ENCODE assay signal across 9 mouse cellular contexts in genomic region chr9:31282536-31282935, GRCm38 (mm10). TPM values are rescaled to one million over a fixed set of nuclear protein-coding genes. Genes with fewer than 3 reads are reported as not detected.
DNase-seq lines count a peak whose midpoint lies in the region; ATAC-seq and TF ChIP-seq lines count a peak whose summit lies in the region.
"Had no signal": no experiment of that assay in that cellular context is flagged by ENCODE, and none has a peak within 500 bp of the region (broad histone marks: within the 10 kb centered on the region; RNA-seq: fewer than 3 reads in every experiment).

No protein-coding gene starts in this region.

- H3K9ac ChIP-seq in intestine, embryonic 16.5 days (ENCODE audit: low read depth, low read length), result 0 out of 2 replicates have a peak overlapping the region, but pooled peaks have one; percentile 4
- H3K9ac ChIP-seq in intestine, postnatal 0 days (ENCODE audit: low read depth, low read length), result no peak overlapping the region
- H3K9ac ChIP-seq in embryonic facial prominence, embryonic 14.5 days (ENCODE audit: low read depth, low read length), result no peak overlapping the region
- no peak overlapping the region for H3K9ac ChIP-seq in limb, embryonic 13.5 days

- no peak overlapping the region for H3K4me3 ChIP-seq in intestine, embryonic 16.5 days (ENCODE audit: low read length)
- no peak overlapping the region for H3K4me3 ChIP-seq in intestine, postnatal 0 days (ENCODE audit: low read depth, low read length)
- H3K4me3 ChIP-seq in embryonic facial prominence, embryonic 14.5 days (ENCODE audit: low read depth, low read length), result no peak overlapping the region; the same call in 1 of the 2 replicates
- peak overlapping the region; percentile 80; the same call in 1 of the 2 replicates for H3K4me3 ChIP-seq in limb, embryonic 13.5 days

- no peak overlapping the region for H3K4me2 ChIP-seq in intestine, embryonic 16.5 days (ENCODE audit: low read depth, low read length)
- H3K4me2 ChIP-seq in intestine, postnatal 0 days (replicated peaks; ENCODE audit: low read depth), result no peak overlapping the region
- 0 out of 2 replicates have a peak overlapping the region, but pooled peaks have one; percentile 69 for H3K4me2 ChIP-seq in embryonic facial prominence, embryonic 14.5 days (ENCODE audit: low read depth, low read length)
- H3K4me2 ChIP-seq in limb, embryonic 13.5 days (replicated peaks), result peak overlapping the region; percentile 78

- H3K4me1 ChIP-seq in intestine, embryonic 16.5 days (ENCODE audit: control insufficient read depth, insufficient read depth, low read length), result peaks cover 12% of the 10 kb centered on the region
- H3K4me1 ChIP-seq in intestine, postnatal 0 days (replicated peaks; ENCODE audit: control insufficient read depth, insufficient read depth, low read length), result no peaks in the 10 kb centered on the region; the same call in 1 of the 2 replicates
- H3K4me1 ChIP-seq in embryonic facial prominence, embryonic 14.5 days (ENCODE audit: control insufficient read depth, insufficient read depth, low read length), result peaks cover 17% of the 10 kb centered on the region
- H3K4me1 ChIP-seq in limb, embryonic 13.5 days, result peaks cover 25% of the 10 kb centered on the region

- TF ChIP-seq CTCF in intestine, postnatal 0 days (IDR thresholded peaks at IDR 0.05; ENCODE audit: low read depth), result no peak

- H3K27ac ChIP-seq in intestine, embryonic 16.5 days (ENCODE audit: low read length), result no peak overlapping the region
- no peak overlapping the region for H3K27ac ChIP-seq in intestine, postnatal 0 days (ENCODE audit: low read depth, low read length)
- no peak overlapping the region; the same call in 1 of the 2 replicates for H3K27ac ChIP-seq in embryonic facial prominence, embryonic 14.5 days (replicated peaks; ENCODE audit: low read depth, low read length)
- no peak overlapping the region for H3K27ac ChIP-seq in limb, embryonic 13.5 days

- WGBS in intestine, embryonic 16.5 days, result 52% methylated on average over 4 of the region's 4 CpGs
- WGBS in intestine, postnatal 0 days, result 53% methylated on average over 4 of the region's 4 CpGs
- 31% methylated on average over 4 of the region's 4 CpGs for WGBS in embryonic facial prominence, embryonic 14.5 days
- WGBS in limb, embryonic 13.5 days, result 20% methylated on average over 4 of the region's 4 CpGs

- no peak for DNase-seq in embryonic facial prominence, embryonic 14.5 days (ENCODE audit: low spot score)
- peak; percentile 38 for DNase-seq in retina, embryonic 14.5 days (ENCODE audit: low spot score)
- DNase-seq in right cerebral cortex, postnatal 4 days, result no peak
- DNase-seq in frontal cortex, postnatal 14 days (ENCODE audit: low spot score in 2 of 2), result no peak
- DNase-seq in urinary bladder, adult 2 months (ENCODE audit: low spot score), result no peak

- no peaks in the 10 kb centered on the region for H3K27me3 ChIP-seq in intestine, embryonic 16.5 days (replicated peaks; ENCODE audit: control insufficient read depth, insufficient read depth, low read length)
- no peaks in the 10 kb centered on the region for H3K27me3 ChIP-seq in intestine, postnatal 0 days (replicated peaks; ENCODE audit: control insufficient read depth, insufficient read depth, low read length)
- no peaks in the 10 kb centered on the region for H3K27me3 ChIP-seq in embryonic facial prominence, embryonic 14.5 days (replicated peaks; ENCODE audit: control insufficient read depth, insufficient read depth, low read length)
- no peaks in the 10 kb centered on the region for H3K27me3 ChIP-seq in limb, embryonic 13.5 days

- H3K9me3 ChIP-seq in intestine, embryonic 16.5 days (ENCODE audit: control insufficient read depth, low read length), result no peaks in the 10 kb centered on the region
- H3K9me3 ChIP-seq in intestine, postnatal 0 days (ENCODE audit: control insufficient read depth), result no peaks in the 10 kb centered on the region
- no peaks in the 10 kb centered on the region for H3K9me3 ChIP-seq in embryonic facial prominence, embryonic 14.5 days (ENCODE audit: control insufficient read depth, low read length)
- peaks cover 2% of the 10 kb centered on the region; the same call in 1 of the 2 replicates for H3K9me3 ChIP-seq in limb, embryonic 13.5 days
- H3K9me3 ChIP-seq: G1E had no signal

- no peak for ATAC-seq in intestine, embryonic 16.5 days
- ATAC-seq in intestine, postnatal 0 days, result no peak
- ATAC-seq in embryonic facial prominence, embryonic 14.5 days (ENCODE audit: low read depth), result no peak
- ATAC-seq in limb, embryonic 13.5 days (ENCODE audit: low FRiP score, low read depth), result no peak

- H3K36me3 ChIP-seq in intestine, embryonic 16.5 days (ENCODE audit: control insufficient read depth, insufficient read depth, low read length), result no peaks in the 10 kb centered on the region
- no peaks in the 10 kb centered on the region for H3K36me3 ChIP-seq in intestine, postnatal 0 days (ENCODE audit: control insufficient read depth, insufficient read depth)
- H3K36me3 ChIP-seq in embryonic facial prominence, embryonic 14.5 days (ENCODE audit: control insufficient read depth, insufficient read depth, low read length), result no peaks in the 10 kb centered on the region
- H3K36me3 ChIP-seq in limb, embryonic 13.5 days, result no peaks in the 10 kb centered on the region; the same call in 1 of the 2 replicates

RNA-seq across cellular contexts. Expression of gene Prdm10, which starts 2.2 kb away (rescaled TPM):
- 3.5 and 4.2 TPM in 2 replicates for polyA plus RNA-seq in intestine, embryonic 16.5 days (2015; fragmentation: Nextera tagmentation; extraction: Ambion mirVana)
- 1.0 and 1.2 TPM in 2 replicates for polyA plus RNA-seq in intestine, postnatal 0 days (2015; fragmentation: Nextera tagmentation; extraction: Ambion mirVana)
- polyA plus RNA-seq in embryonic facial prominence, embryonic 14.5 days (2014; fragmentation: Nextera tagmentation; extraction: Ambion mirVana), result 4.8 and 5.4 TPM in 2 replicates
- polyA plus RNA-seq in limb, embryonic 13.5 days (2015; fragmentation: Nextera tagmentation; extraction: Ambion mirVana), result 5.1 and 5.2 TPM in 2 replicates
- polyA plus RNA-seq in urinary bladder, adult 2 months (2012; rRNA removed), result 6.7 and 7.4 TPM in 2 replicates

Comparison
In these comparisons a context has a peak if more than half of its experiments do, and no peak if none do; other contexts are left out.
1. H3K4me2 ChIP-seq: peak in embryonic facial prominence, embryonic 14.5 days (single experiment) and limb, embryonic 13.5 days (single experiment); none in intestine, embryonic 16.5 days (single experiment) and intestine, postnatal 0 days (single experiment).